Mouse (Mus musculus): ENCODE data around the gene Olfr1442.
A peak's percentile ranks its signal among the peaks of the same experiment; 100 is the strongest.
"Not testable (repeated sequence)": the region's sequence is repeated elsewhere in the genome, so short reads cannot be mapped to it uniquely, and the experiment has no call there.

Olfr1442 gene

DNA sequence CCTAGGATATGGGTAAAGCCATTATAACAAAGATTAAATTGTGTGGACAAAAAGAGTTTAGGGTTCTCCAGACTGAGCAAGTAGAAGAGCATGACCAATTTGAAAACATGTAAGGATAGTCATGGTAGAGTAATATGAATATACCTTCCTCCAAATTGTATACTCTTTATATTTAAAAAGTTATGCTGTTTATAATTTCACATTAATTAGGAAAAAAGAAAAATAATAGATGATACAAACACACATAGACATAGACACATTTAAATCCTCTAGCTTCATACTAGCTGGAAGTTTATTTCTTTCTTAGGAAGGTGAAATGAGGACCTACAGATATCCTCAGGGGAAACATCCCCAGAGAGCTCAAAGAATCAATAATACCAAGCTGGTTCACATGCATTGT lies at the start of gene Olfr1442:
Gene Olfr1442 (plus strand): TSS at position 301 of the 400 bp plus-strand sequence.
- DNase-seq: no peak

DNA sequence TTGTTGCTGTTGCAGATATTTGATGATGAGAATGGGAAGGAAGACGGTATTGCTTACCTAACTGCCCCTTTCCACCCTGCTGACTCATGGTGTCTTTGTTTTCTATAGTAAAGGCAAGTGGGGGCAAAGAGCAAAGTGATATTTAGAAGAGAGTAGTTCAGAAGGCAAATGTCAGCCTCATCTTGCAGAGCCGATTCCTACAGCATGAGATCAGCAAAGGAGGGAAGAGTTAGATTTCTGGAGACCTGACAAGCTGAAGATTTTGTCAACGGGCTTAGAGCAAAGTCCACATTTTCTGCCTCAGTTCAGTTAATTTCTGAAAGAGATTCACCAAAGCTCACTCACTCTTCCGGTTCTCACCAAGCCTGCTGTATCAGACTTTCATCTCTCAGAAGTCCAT lies 37.1 kb upstream of the Olfr1442 start, which contains the start of gene Glyat:
Gene Glyat (plus strand): TSS at position 133 of the 400 bp plus-strand sequence.
- DNase-seq: no peak

DNA sequence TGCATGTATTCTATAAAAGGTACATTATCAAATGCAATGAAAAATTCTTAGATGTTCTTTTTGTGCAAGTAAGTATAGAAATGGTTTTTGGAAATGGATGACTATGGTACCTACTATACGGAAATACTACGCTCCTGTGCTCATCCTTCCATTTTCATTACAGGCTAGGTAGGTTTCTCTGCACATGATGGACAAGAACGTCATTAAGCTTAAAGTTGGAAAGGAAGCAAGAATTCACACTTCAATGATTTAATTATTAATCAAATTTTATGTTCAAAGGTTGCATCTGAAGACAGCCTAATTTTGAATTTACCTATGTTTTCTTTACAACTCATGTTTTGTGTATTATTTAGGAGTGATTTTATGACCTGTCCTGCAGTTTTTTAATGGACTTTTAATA lies 36.0 kb upstream of the Olfr1442 start:
- no peak for DNase-seq

DNA sequence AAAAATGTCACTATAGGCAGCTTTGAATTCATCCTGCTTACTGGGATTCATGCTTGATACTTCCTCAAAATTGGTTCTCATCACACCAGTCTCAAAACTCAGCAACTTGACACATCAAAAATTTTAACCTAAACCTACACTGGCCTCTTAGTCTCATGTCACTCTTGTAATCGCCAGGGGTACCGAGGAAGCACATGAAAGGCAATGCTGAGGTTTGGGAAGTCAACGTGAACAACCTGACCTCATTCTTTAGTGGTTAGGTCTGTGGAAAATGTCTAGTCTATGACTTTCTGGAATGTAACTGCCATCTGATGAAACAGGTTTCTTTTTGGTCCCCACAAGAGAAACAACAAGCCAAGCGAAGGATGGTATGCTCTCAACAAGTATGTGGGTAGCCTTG lies 35.3 kb upstream of the Olfr1442 start:
- no peak for DNase-seq

DNA sequence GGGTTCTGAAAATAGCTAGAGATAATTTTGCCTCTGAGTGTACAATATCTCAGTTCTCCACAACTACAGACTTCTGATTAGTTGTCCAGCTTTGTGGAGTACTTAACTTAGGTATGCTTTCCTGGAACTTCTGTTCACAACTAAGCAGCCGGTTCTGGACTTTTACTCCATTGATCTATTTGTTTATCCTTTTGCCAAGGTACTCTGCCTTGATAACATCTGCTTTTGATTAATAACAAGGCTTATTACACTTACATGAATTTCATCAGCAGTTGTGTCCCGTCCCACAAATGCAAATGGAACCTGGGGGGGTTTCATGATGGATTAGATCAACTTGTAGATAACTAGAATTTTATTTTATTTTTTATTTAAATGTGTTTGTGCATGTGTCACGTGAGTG lies 33.4 kb upstream of the Olfr1442 start:
- no peak for DNase-seq

DNA sequence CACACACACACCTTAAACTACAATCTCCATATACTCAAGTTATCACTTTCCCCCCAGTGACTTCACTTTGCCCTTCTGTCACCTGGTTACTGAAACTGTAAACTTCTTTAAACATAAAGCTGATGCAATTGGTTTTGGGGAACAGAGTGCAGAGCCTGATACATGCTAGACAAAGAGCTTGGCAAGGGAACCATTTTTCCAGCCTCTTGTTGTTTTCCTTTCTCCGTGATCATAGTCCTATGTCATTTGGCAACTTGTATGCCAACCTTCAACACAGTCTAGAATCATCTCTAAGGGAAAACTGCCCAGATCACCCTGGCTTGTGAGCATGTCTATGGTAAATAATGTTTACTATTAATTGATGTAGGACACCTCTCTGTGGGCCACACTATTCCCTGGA lies 32.2 kb upstream of the Olfr1442 start:
- no peak for DNase-seq

DNA sequence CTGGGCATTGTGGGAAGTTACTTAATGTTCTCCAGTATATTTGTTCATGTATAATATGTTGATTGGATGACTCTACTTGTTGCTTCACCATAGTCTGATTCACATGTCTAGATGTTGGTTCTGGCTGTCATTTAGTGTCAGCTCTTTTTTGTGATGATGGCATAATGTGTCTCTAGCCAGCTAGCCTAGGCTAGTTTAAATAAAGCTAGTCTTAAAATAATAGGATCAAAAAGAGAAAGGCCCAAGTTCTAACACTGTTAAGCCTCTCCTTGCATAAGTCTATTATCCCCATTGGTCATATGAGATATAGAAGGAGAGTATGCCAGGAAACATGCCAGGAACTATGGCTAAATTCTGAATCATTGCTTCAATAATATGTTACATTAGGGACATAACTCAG lies 20.7 kb upstream of the Olfr1442 start:
- DNase-seq: no peak

DNA sequence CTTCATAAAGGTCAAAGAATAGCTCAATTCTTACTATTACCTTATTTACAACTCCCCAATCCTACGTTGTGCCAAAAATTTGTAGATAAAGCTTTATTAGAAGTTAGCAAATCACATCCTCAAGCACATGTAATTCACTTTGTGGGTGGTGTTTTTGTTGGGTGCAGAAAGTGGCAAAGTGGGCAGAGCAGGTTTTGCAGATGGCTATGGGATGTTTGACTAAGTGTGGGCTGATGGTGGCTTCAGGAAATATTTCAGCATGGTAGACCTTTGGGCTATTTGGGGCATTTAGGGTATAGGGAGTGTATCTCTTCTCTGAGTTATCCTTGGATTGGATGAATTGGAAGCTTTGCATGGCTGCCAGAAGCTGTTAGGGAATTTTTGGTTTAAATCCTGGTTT lies 4.1 kb upstream of the Olfr1442 start:
- no peak for DNase-seq

DNA sequence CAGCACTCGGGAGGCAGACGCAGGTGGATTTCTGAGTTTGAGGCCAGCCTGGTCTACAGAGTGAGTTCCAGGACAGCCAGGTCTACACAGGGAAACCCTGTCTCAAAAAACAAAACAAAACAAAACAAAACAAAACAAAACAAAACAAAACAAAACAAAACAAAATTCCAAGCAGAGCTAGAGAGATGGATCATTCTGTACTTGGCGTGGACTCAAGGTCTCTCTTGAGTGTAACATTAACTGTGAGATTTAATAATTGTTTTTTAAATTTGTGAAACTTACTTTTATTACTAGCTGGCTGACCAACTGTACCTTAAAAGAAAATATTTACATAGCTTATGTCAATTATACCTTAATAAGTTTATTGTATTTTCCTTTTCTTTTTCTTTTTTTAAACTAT lies 1.6 kb upstream of the Olfr1442 start:
- DNase-seq: not testable (repeated sequence)

DNA sequence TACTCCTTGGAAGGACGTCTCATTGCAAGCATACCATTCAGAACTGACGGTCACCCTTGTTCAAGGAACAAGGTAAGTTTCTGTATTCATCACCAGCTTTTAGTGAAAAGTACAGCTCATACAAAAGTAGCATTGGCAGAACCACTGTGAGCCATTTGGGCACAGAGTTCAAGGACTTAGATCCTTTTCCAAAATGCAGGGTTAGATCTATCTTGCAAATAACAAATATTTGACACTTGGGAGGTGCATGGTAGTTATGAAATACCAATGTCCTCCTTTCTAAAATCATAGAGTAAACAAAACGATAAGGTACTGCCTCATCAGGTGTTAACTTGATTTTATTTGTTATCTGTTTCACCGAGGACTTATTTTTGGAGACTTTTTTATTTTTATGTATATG lies 812 bp downstream of the Olfr1442 start:
- no peak for DNase-seq

DNA sequence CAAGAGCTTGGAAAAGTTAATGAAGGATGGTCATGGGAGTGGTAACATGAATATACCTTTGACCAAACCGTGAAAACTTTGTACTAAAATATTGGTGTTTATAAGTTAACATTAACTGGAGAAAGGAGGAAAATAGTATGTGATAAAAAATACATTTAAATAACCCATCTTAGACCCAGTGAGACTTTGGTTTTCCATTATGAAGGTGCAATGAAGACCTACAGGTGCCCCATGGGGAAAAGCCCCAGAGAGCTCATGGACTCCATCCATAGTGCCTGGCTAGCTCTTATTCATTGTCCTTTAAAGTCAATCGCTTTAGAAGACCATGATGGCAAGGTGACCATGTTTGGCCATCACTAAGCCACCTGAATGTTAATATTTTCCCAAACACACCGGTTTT lies 7.6 kb downstream of the Olfr1442 start, which contains the start of gene Olfr1443:
Gene Olfr1443 (plus strand): TSS at position 301 of the 400 bp plus-strand sequence.
- no peak for DNase-seq

DNA sequence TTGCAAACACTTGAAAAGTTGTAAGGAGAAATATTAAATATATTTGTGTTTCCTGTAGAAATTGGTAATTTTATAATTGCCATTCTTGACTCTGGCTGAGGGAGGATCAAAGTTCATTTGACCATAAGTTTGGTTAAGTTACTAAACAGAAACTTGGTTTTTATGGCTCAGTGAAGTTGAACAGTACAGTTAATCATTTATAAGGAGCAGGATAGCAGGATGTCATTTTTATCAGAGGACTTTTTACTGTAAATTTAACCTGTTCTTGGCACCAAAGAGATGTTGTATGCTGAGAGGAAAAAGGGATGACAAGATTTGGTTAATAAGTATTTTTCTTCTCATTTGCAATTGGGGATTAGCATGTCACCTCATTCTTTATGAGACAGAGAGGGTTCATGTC lies 14.4 kb downstream of the Olfr1442 start:
- DNase-seq: no peak

DNA sequence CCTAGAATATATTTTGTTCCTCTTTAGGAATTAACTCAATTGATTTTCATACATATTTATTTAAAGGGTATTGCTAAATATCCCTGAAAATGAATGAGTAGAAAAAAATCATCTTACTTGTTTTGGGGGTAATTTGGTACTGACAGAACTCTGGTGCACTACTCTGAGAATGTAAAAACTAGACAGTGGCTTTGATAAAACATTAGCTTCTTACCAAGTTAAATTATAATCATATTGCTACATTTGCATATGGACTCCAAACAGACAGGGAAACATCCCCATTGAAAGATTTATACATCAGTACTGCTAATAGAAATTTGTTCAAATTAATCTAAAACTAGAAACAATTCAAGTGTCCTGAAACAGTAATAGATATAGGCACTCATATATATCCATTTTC lies 15.0 kb downstream of the Olfr1442 start:
- DNase-seq: no peak

DNA sequence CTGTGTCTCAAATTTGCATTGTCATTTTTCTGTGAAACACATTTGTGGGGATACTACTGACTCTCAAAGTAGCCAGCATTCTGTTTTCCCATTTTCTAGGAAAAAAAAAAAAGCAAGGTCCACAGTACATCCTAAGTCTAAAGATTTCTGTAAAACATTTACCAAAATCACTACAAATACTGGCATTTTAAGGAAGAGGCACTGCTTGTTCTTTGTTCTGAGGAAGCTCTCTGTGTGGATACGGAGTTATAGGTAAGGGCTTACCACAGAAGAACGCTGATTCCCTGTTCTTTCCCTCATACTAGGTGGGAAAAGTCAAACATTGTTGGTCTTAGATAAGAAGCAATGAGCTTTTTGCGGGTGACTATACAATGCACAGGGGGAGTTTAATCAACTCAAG lies 25.4 kb downstream of the Olfr1442 start, which contains the start of gene Keg1:
Gene Keg1 (plus strand): TSS at position 197 of the 400 bp plus-strand sequence.
- no peak for DNase-seq

DNA sequence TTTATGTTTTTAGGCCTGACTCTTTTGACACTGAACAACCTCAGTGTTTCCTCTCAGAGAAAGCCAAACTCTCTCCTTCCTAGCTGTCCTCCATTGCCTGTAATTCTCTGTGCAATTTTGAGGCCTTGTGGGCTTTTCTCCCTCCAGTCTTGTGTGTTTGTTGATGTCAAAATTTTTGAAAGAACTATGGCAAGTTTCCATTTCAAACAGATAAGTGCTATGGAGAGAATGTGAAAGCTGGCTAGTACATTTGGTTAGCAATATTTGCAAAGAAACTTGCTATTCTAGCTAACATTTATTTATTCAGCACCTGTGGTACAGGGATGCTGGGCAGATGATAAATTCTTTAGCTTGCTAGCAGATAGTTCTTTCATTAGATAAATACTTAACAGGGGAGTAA lies 26.0 kb downstream of the Olfr1442 start:
- no peak for DNase-seq

DNA sequence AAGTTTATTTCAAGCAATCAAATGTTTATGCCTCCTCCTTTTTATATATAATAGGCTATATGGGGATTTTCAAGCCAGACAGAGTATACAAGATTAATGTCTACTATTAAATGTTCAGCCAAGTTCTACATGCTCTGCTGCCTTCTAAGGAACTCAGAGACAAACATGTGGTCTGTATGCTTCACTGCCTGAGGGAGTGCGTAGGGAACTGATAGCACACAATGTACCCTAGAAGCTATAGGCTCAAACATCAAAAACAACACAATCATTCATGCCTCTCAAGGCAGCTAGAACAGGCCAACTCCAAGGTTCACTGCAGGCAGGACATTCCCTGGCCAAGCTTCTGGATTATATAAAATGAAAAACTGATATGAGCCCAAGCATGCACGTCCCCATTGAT lies 38.2 kb downstream of the Olfr1442 start:
- DNase-seq: no peak

DNA sequence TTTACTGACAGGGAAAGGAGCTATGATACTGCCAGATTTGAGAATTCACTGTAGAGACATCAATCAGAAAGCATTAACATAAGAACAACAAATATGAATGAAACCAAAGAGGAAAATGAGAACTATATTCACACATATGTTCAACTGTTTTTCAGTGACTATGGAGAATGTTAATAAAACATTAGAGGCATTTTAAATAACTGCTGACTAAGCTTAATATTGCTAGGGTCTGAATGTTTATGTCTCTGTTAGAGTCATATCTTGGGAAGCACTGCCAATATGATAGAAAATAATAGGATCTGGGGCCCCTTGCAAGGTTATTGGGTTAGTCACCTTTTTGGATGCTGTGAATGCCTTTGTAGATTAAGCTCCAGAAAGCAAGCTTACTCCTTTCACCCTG lies 38.7 kb downstream of the Olfr1442 start:
- no peak for DNase-seq

DNA sequence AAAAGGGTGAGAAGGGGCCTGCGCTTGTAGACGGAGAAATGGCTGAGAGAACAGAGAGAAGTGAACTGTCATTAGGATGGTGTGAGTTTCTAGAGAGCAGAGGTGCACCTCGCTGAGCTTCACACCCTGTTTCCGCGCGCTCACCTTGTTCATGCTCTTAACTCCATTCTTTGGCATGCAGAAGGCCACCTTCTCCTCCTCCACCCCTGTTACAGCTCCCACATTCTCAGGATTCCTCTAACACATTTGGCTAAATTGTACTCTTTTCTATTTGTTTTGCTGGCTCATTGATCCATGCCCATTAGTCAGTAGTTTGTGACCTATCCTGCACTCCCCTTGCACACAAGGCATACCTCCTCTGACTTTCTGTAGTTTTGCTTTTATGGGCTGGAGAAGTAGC lies 49.0 kb downstream of the Olfr1442 start:
- DNase-seq: no peak

DNA sequence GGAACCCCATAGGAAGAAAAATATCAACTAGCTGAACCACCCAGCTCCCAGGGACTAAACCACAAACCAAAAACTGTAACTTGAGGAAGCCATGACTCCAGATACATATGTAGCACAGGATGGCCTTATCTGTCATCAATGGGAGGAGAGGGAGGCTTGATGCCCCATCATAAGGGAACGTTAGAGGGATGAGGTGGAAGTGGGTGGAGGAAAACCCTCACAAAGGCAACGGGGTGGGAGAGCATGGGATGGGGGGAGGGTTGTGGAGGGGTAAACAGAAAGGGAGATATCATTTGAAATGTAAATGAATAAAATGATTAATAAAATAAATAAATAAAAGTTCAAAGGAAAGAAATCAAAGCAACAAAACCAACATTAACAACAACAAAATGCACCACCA lies 50.2 kb downstream of the Olfr1442 start:
- no peak for DNase-seq

DNA sequence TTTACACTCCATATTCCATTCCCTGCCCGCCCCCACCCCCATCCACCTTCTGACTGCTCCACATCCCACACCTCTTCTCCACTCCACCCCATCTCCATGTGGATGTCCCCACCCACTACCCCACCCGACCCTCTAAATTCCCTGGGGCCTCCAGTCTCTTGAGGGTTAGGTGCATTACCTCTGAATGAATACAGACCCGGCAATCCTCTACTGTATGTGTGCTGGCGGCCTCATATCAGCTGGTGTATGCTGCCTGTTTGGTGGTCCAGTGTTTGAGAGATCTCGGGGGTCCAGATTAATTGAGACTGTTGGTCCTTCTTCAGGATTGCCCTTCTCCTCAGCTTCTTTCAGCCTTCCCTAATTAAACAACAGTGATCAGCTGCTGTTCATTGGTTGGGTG lies 50.7 kb downstream of the Olfr1442 start:
- not testable (repeated sequence) for DNase-seq

DNA sequence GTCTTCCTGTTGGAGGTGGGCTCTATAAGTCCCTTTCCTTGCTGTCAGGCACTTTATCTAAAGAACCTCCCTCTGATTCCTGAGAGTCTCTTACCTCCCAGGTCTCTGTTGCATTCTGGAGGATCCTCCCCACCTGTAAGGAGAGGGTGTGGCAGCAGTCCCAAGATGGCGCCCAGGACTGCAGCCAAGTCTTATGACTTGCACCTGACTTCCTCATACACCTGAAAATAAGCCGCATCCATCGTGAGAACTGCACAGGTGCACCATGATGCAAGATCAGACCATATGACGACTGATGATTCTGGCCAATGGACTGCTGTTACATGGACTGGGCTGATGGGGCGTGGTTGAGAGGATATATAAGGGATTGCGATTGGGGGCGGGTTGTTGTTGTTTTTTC lies 51.4 kb downstream of the Olfr1442 start:
- not testable (repeated sequence) for DNase-seq

DNA sequence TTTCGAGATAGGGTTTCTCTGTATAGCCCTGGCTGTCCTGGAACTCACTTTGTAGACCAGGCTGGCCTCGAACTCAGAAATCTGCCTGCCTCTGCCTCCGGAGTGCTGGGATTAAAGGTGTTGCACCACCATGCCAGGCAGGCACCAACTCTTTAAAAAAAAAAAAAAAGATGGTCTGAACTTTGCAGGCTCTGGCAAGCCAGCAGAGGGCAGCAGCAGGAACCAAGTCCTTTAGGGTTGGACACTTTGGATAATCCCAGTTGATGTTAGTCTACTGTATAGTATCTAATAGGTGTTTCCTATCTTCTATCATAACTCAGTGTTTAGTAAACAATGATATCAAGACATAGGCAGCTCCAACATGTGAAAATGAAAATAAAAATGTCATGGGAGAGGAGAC lies 52.1 kb downstream of the Olfr1442 start:
- DNase-seq: peak; percentile 68

DNA sequence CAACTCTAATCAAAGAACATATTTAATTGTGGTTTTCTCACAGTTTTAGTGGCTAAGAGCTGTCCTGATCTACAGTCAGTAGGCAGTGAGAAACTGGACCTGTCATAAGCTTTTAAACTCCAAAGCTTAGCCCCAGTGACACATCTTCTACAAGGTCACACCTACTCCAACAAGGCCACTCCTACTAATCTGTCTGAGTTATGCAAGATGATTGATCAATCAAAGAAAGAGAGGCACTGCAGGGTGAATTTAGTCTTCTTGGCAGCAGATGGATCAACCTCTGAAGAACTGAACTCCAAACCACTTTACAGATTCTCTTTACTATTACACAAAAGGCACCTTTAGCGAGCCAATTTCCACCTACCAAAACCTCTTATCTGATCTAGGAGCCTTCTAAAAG lies 55.6 kb downstream of the Olfr1442 start:
- DNase-seq: no peak

Measured in thymus, postnatal 4 days (tissue).